Mouse (Mus musculus) thymus, adult 2 months (tissue): Measurements from ENCODE around the gene Mdh1. TPM values are rescaled to one million over a fixed set of nuclear protein-coding genes. Genes with fewer than 3 reads are reported as not detected.

Source experiments
- DNase-seq: peaks from one replicate; pipeline ENCODE4 v3.0.0; 2021
- H3K27ac ChIP-seq: fragments of 200-500 bp; 2 replicates; pipeline ENCODE4 v1.5.1; 2012; ENCODE audit warnings: low read length, control low read depth; ENCODE audit not compliant: control insufficient read depth, insufficient read depth
- H3K27me3 ChIP-seq: fragments of 200-500 bp; 2 replicates; pipeline ENCODE4 v1.6.1; 2012; ENCODE audit warnings: mild to moderate bottlenecking, low read length, moderate library complexity, mixed read lengths; ENCODE audit not compliant: control insufficient read depth, insufficient read depth
- H3K36me3 ChIP-seq: fragments of 200-500 bp; 2 replicates; pipeline ENCODE4 v1.6.1; 2012; ENCODE audit warnings: mild to moderate bottlenecking, low read length, moderate library complexity; ENCODE audit not compliant: control insufficient read depth, insufficient read depth
- H3K4me1 ChIP-seq: fragments of 200-500 bp; replicated peaks from 2 replicates; pipeline ENCODE4 v1.6.1; 2012; ENCODE audit warnings: low read length; ENCODE audit not compliant: control insufficient read depth, insufficient read depth
- H3K4me3 ChIP-seq: fragments of 200-500 bp; 2 replicates; pipeline ENCODE4 v1.5.1; 2012; ENCODE audit warnings: mild to moderate bottlenecking, low read length, control low read depth, moderate library complexity; ENCODE audit not compliant: control insufficient read depth, insufficient read depth
- CTCF ChIP-seq: fragments of 200-500 bp; IDR thresholded peaks from 2 replicates; pipeline ENCODE4 v1.5.1; 2012; ENCODE audit warnings: mild to moderate bottlenecking, control low read depth, low read length, moderate library complexity, borderline replicate concordance; ENCODE audit not compliant: control insufficient read depth, poor library complexity, insufficient read depth; ENCODE audit errors: extremely low read depth
- POLR2A ChIP-seq: fragments of 200-500 bp; IDR thresholded peaks from 2 replicates; pipeline ENCODE4 v1.6.1; 2012; ENCODE audit warnings: mild to moderate bottlenecking, low read length, control low read depth, moderate library complexity; ENCODE audit not compliant: control insufficient read depth, poor library complexity, insufficient read depth; ENCODE audit errors: extremely low read depth
- WGBS: fragments of 180-500 bp; shearing (Covaris S2); methylation state at CpG from one replicate; pipeline ENCODE4 v1.1.7; 2018; 5-methylcytosine and 5-hydroxymethylcytosine counted together
- polyA plus RNA-seq: library from polyadenylated mRNA; depleted of rRNA; stranded (reverse); fragments of >200 nt; gene quantifications from 2 replicates; pipeline ENCODE4 v1.2.3, GENCODE M21; 2012; rRNA removed

Gene Mdh1
- 147 and 191 TPM in 2 replicates for polyA plus RNA-seq

DNA sequence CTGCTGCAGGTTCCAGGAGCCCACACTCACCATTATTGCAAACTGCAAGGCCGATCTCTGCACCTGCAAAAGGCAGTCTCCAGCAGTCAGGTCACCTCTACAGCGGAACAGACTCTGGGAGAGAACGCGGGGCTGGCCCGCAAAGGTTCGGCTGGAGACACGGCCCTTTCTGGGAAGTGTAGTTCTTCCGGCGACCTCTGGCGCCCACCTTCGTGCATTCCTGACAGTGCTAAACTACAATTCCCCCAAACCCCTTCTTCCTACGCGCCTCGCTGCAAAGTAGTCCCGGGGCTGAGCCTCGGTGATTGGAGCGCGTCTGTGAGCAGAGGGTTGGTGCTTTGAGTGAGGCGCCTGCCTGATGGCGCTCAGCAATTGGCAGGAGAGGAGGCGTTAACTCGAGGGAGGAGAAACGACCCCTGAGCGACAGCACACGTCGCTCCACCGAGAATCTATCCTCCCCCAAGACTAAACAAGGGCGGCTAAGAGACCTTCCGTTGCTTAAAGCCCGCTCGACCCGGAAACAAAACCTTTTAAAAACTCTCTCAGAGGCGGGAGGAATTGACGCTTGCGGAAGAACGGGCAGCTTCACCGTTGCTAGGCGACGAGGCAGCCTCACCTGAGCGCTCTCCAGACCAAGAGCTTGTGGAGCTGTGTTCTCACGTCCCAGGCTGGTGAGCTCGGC, at the start of gene Mdh1, which contains the start of gene Wdpcp:
Gene Mdh1 (minus strand): TSS at position 668 of the 682 bp plus-strand sequence.
Gene Wdpcp (plus strand): TSS at position 536 of the 682 bp plus-strand sequence.
- 0 out of 2 replicates have a peak, but pooled peaks cover 2% of the 10 kb centered on the region for H3K36me3 ChIP-seq
- peaks cover 8% of the 10 kb centered on the region for H3K4me1 ChIP-seq
- peak within 1 kb of the TSS; percentile 90 for H3K4me3 ChIP-seq
- peak within 1 kb of the TSS; percentile 48; the same call in 1 of the 2 replicates for H3K27ac ChIP-seq
- DNase-seq: peak; percentile 93
- under 1% methylated on average over 42 of the region's 42 CpGs for WGBS
- TF ChIP-seq POLR2A: peak; percentile 78; the same call in 1 of the 2 replicates
- TF ChIP-seq CTCF: peak; percentile 72; the same call in 1 of the 2 replicates
- H3K27me3 ChIP-seq: no peaks in the 10 kb centered on the region

DNA sequence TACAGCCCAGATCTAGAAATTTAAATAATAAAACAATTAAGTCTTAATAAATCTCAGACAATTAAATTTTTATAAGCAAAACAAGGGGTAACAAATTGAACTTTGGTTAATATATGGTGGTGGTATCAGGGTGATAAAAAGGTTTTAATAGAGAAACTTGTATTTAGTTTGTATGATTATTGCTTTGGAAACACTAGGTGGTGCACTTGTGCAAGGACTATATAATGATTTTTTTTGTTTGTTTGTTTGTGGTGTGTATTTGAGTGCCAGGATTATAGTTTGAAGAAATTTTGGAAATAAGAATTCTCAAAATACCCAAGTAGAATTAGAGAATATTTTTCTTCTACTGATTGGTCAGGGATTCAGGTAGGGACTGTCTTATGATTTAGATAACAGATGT, 43.7 kb upstream of the Mdh1 start:
- no peaks in the 10 kb centered on the region for H3K4me1 ChIP-seq
- no peak for DNase-seq
- no peak for TF ChIP-seq CTCF
- no peak for TF ChIP-seq POLR2A
- H3K4me3 ChIP-seq: no peak overlapping the region
- no peaks in the 10 kb centered on the region for H3K36me3 ChIP-seq
- H3K27ac ChIP-seq: no peak overlapping the region
- no peaks in the 10 kb centered on the region for H3K27me3 ChIP-seq

DNA sequence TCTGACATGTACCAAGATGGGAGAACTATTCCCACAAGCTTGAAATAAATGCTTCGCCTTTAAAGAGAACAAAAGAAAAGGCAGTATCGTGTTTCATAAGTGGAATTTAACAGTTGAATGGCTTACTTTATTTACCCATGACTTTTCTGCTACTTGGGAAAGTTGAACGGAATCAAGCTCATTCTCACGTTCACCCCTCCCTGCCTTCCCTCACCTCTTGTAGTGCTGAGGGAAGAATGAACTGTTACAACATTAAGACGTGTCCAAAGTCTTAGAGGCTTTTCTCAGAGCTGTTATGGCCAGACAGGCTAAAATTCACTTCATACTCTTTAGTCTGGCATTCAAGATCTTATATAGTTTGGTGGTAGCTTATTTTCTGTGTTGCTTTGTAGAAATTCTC, 30.3 kb upstream of the Mdh1 start:
- H3K27me3 ChIP-seq: no peaks in the 10 kb centered on the region
- 93% methylated on average over 5 of the region's 5 CpGs for WGBS
- no peak overlapping the region for H3K4me3 ChIP-seq
- no peaks in the 10 kb centered on the region for H3K4me1 ChIP-seq
- DNase-seq: no peak
- no peaks in the 10 kb centered on the region for H3K36me3 ChIP-seq
- TF ChIP-seq CTCF (no peak), POLR2A (no peak)
- H3K27ac ChIP-seq: no peak overlapping the region

DNA sequence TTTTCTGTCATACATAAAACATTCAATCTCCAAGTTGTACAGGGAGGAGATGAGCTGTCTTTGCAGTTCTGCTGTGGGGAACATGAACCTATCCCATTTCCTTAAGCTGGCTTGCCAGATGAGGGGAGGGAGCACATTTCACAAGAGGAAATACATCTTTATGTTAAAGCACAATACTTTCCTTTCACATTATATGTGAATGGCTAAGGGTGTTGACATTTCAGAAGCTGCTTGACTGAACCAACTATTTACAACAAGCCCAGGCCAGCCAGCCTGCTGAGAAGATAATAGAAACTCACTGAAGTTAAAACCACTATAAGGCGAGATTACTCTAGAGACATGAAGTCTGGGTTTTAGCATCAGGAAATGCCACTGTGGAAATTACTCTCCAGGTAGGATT, 11.1 kb upstream of the Mdh1 start:
- Histone ChIP-seq H3K4me1 (no peaks in the 10 kb centered on the region), H3K27me3 (no peaks in the 10 kb centered on the region), H3K4me3 (no peak overlapping the region), H3K36me3 (no peaks in the 10 kb centered on the region), H3K27ac (no peak overlapping the region)
- 93% methylated on average over 1 of the region's 1 CpGs for WGBS
- no peak for TF ChIP-seq CTCF
- no peak for TF ChIP-seq POLR2A
- no peak for DNase-seq

DNA sequence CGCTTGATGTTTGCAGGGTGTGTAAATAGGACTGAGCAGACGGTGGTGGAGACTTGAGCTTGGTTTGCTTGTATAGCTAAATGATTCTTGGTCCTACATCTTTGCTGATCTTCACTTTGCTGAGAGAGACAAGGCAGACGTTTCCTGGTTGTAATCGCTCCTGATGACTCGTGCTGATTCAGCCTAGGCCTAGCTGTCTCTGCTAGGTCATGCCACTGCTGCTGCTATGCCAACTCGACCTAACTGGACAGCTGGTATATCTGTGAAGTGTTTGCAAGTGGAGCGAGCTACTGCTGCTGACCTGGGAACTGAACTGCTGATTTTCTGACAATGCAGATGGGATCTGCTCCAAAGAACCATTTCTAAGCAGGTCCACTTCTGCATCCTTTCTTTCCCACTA, 9.3 kb upstream of the Mdh1 start:
- no peaks in the 10 kb centered on the region for H3K4me1 ChIP-seq
- H3K4me3 ChIP-seq: no peak overlapping the region

DNA sequence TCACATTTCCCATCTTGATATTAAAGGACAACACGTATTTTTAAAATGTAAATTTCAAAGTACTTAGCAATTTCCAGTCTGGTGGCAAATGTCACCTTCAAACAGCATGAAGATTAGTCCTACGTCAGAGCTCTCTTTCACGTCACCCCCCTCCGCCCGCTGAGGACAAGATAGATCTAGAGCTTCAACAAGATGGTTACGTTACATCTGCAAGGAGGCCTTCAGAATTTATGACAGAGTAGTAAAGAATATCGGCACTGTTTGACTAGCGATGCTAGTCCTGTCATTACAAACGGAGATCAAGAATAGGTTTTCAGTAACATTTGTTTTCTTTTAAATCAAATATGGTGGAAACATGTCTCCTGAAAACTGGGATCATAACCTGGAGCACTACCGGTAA, 1.2 kb downstream of the Mdh1 start:
- Histone ChIP-seq H3K36me3 (0 out of 2 replicates have a peak, but pooled peaks cover 4% of the 10 kb centered on the region), H3K4me3 (no peak overlapping the region; the same call in 1 of the 2 replicates), H3K27ac (no peak overlapping the region), H3K27me3 (no peaks in the 10 kb centered on the region), H3K4me1 (peaks cover 8% of the 10 kb centered on the region)
- peak; percentile 9 for DNase-seq
- TF ChIP-seq CTCF (no peak), POLR2A (no peak)
- 13% methylated on average over 10 of the region's 10 CpGs for WGBS

More for the DNA sequence above, 9.3 kb upstream of the Mdh1 start:
- no peaks in the 10 kb centered on the region for H3K27me3 ChIP-seq
- TF ChIP-seq CTCF (no peak), POLR2A (no peak)
- no peak for DNase-seq
- H3K27ac ChIP-seq: no peak overlapping the region
- H3K36me3 ChIP-seq: no peaks in the 10 kb centered on the region
- 88% methylated on average over 7 of the region's 7 CpGs for WGBS
